Mouse (Mus musculus) cortical plate, adult 2 months (tissue): Measurements from ENCODE around the gene Pcgf1.

Source experiments
- CTCF ChIP-seq: fragments of 200-500 bp; IDR thresholded peaks from 2 replicates; pipeline ENCODE4 v1.5.1; 2011; ENCODE audit warnings: mild to moderate bottlenecking, control low read depth, low read length; ENCODE audit not compliant: insufficient read depth; ENCODE audit errors: extremely low read depth
- POLR2A ChIP-seq: fragments of 200-500 bp; IDR thresholded peaks from 2 replicates; pipeline ENCODE4 v1.6.1; 2011; ENCODE audit warnings: mild to moderate bottlenecking, low read length, control low read depth; ENCODE audit not compliant: insufficient read depth; ENCODE audit errors: extremely low read depth

DNA sequence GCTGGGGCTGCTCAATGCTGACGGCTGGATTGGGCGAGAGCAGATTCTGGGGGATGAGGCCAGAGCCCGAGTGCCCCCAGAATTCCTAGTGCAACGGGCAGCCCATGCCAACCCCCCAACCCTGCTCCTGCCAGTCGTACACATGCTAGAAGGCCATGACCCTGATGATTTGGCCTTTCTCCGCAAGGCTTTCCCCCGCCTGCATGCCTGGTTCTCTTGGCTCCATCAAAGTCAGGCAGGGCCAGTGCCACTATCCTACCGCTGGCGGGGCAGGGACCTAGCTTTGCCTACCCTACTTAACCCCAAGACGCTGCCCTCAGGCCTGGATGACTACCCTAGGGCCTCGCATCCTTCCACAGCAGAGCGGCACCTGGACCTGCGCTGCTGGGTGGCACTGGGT is 39.9 kb downstream of the Pcgf1 start:
- no peak for TF ChIP-seq CTCF
- TF ChIP-seq POLR2A: no peak
